Comparison of ENCODE assay signal across 7 mouse cellular contexts in genomic region chr7:109600702-109601101, GRCm38 (mm10).
A peak's percentile ranks its signal among the peaks of the same experiment; 100 is the strongest.
DNase-seq lines count a peak whose midpoint lies in the region; ATAC-seq lines count a peak whose summit lies in the region.

No protein-coding gene starts in this region.

- H3K36me3 ChIP-seq in lung, embryonic 15.5 days: no peaks in the 10 kb centered on the region
- no peaks in the 10 kb centered on the region for H3K36me3 ChIP-seq in hindbrain, embryonic 16.5 days (ENCODE audit: control insufficient read depth, insufficient read depth, low read length)

- no peak overlapping the region for H3K4me2 ChIP-seq in lung, embryonic 15.5 days
- H3K4me2 ChIP-seq in hindbrain, embryonic 16.5 days (ENCODE audit: low read length): no peak overlapping the region

- WGBS in lung, embryonic 15.5 days: 47% methylated on average over 3 of the region's 3 CpGs
- WGBS in hindbrain, embryonic 16.5 days: 67% methylated on average over 3 of the region's 3 CpGs

- intact Hi-C loops in heart, postnatal 14 days (cut with DNase I): no loop called here

- peak overlapping the region; percentile 62 for H3K27ac ChIP-seq in brown adipose tissue, adult 24 weeks (replicated peaks; ENCODE audit: low read depth, low read length)
- peak overlapping the region; percentile 64 for H3K27ac ChIP-seq in lung, embryonic 15.5 days
- no peak overlapping the region for H3K27ac ChIP-seq in hindbrain, embryonic 16.5 days (ENCODE audit: low read depth, low read length)

- no peaks in the 10 kb centered on the region for H3K9me3 ChIP-seq in lung, embryonic 15.5 days
- H3K9me3 ChIP-seq in hindbrain, embryonic 16.5 days (ENCODE audit: control insufficient read depth, low read length): no peaks in the 10 kb centered on the region

- no peak overlapping the region for H3K4me3 ChIP-seq in brown adipose tissue, adult 24 weeks (ENCODE audit: insufficient read depth, low read depth, low read length)
- H3K4me3 ChIP-seq in lung, embryonic 15.5 days: no peak overlapping the region
- no peak overlapping the region for H3K4me3 ChIP-seq in hindbrain, embryonic 16.5 days (ENCODE audit: low read length)

- peaks cover 28% of the 10 kb centered on the region for H3K4me1 ChIP-seq in brown adipose tissue, adult 24 weeks (ENCODE audit: control insufficient read depth, insufficient read depth, insufficient read length, low read length)
- H3K4me1 ChIP-seq in lung, embryonic 15.5 days: peaks cover 39% of the 10 kb centered on the region
- H3K4me1 ChIP-seq in hindbrain, embryonic 16.5 days (ENCODE audit: control insufficient read depth, insufficient read depth, low read depth, low read length): no peaks in the 10 kb centered on the region; the same call in 1 of the 2 replicates

- peak; percentile 84 for DNase-seq in adipocyte (ENCODE audit: low spot score)
- peak; percentile 56 to 75 for DNase-seq in heart, postnatal 14 days
- no peak for DNase-seq in T-cell, adult 2 months (ENCODE audit: low spot score)

- ATAC-seq in lung, embryonic 15.5 days (ENCODE audit: borderline replicate concordance, extremely low read depth, low FRiP score, low TSS enrichment): peak; percentile 56; the same call in 1 of the 2 replicates
- ATAC-seq in hindbrain, embryonic 16.5 days: no peak
- no peak for ATAC-seq in monocyte, adult 5-6 weeks (replicated peaks; ENCODE audit: insufficient number of reproducible peaks, low FRiP score, low TSS enrichment, poor library complexity, severe bottlenecking)

- H3K27me3 ChIP-seq in lung, embryonic 15.5 days: no peaks in the 10 kb centered on the region
- H3K27me3 ChIP-seq in hindbrain, embryonic 16.5 days (replicated peaks; ENCODE audit: control insufficient read depth, insufficient read depth, low read length): no peaks in the 10 kb centered on the region

- H3K9ac ChIP-seq in lung, embryonic 15.5 days: no peak overlapping the region
- H3K9ac ChIP-seq in hindbrain, embryonic 16.5 days (ENCODE audit: low read depth, low read length): no peak overlapping the region
